Mouse (Mus musculus): Measurements from ENCODE around the gene Vsx2.

Gene Vsx2

GRCm38 (mm10) chr12:84573094-84573493 lies 3.5 kb downstream of the Vsx2 start:
- DNase-seq = no peak

- no peak for DNase-seq
These were observed 8.3 kb downstream of the Vsx2 start for GRCm38 (mm10) chr12:84577768-84578439.

GRCm38 (mm10) chr12:84578440-84578770 lies 8.8 kb downstream of the Vsx2 start:
- DNase-seq = no peak

GRCm38 (mm10) chr12:84581285-84581684 lies 11.7 kb downstream of the Vsx2 start:
- no peak for DNase-seq

- DNase-seq = peak; percentile 99
These were observed 20.5 kb downstream of the Vsx2 start for GRCm38 (mm10) chr12:84589825-84590761.

- DNase-seq = no peak
These were observed 28.8 kb downstream of the Vsx2 start for GRCm38 (mm10) chr12:84598324-84598723.

GRCm38 (mm10) chr12:84604001-84604400 lies 34.4 kb downstream of the Vsx2 start:
- DNase-seq = no peak

GRCm38 (mm10) chr12:84605860-84606259 lies 36.3 kb downstream of the Vsx2 start:
- DNase-seq = no peak

- DNase-seq = no peak
These were observed 42.2 kb downstream of the Vsx2 start for GRCm38 (mm10) chr12:84611718-84612117.

GRCm38 (mm10) chr12:84612518-84612917 lies 43.0 kb downstream of the Vsx2 start:
- no peak for DNase-seq

GRCm38 (mm10) chr12:84614001-84614400 lies 44.4 kb downstream of the Vsx2 start:
- no peak for DNase-seq

GRCm38 (mm10) chr12:84614524-84614923 lies 45.0 kb downstream of the Vsx2 start:
- DNase-seq = no peak

GRCm38 (mm10) chr12:84616977-84617630 lies 47.5 kb downstream of the Vsx2 start, which contains the start of gene Abcd4:
TSS of gene Abcd4 (minus strand) at chr12:84617413.
- DNase-seq = peak; percentile 89

GRCm38 (mm10) chr12:84617663-84618062 lies 48.1 kb downstream of the Vsx2 start:
- no peak for DNase-seq

- no peak for DNase-seq
These were observed 51.4 kb downstream of the Vsx2 start for GRCm38 (mm10) chr12:84620975-84621374.

- DNase-seq = no peak
These were observed 55.0 kb downstream of the Vsx2 start for GRCm38 (mm10) chr12:84624601-84625000.

GRCm38 (mm10) chr12:84625116-84625515 lies 55.6 kb downstream of the Vsx2 start:
- no peak for DNase-seq

GRCm38 (mm10) chr12:84631867-84632266 lies 62.3 kb downstream of the Vsx2 start:
- no peak for DNase-seq

- no peak for DNase-seq
These were observed 70.7 kb downstream of the Vsx2 start for GRCm38 (mm10) chr12:84640253-84640652.

GRCm38 (mm10) chr12:84640654-84641053 lies 71.1 kb downstream of the Vsx2 start, which contains the start of gene Vrtn:
TSS of gene Vrtn (plus strand) at chr12:84641019.
- DNase-seq = no peak
